Mouse (Mus musculus): Measurements from ENCODE around the gene Phc2. TPM values are rescaled to one million over a fixed set of nuclear protein-coding genes. Genes with fewer than 3 reads are reported as not detected.

Gene Phc2
- polyA plus RNA-seq, 1 experiment = 104 TPM

Other genes with a start within 250 kb of the Phc2 start
- gene Zscan20, start 44.6 kb upstream of the Phc2 start, polyA plus RNA-seq (2012; rRNA removed) = 4.1 and 4.6 TPM in 2 replicates
- 0.76 and 1.00 TPM in 2 replicates for gene Tlr12, start 36.1 kb upstream of the Phc2 start, polyA plus RNA-seq (2012; rRNA removed)
- gene A3galt2, start 100.7 kb downstream of the Phc2 start, polyA plus RNA-seq (2012; rRNA removed) = 0.90 and 1.0 TPM in 2 replicates
- 30.0 and 32.0 TPM in 2 replicates for gene Zfp362, start 151.3 kb downstream of the Phc2 start, polyA plus RNA-seq (2012; rRNA removed)
- gene Trim62, start 228.9 kb downstream of the Phc2 start, polyA plus RNA-seq (2012; rRNA removed) = 26.0 and 26.5 TPM in 2 replicates

All from frontal cortex, adult 2 months (tissue).